Mouse (Mus musculus) hindbrain, embryonic 15.5 days (tissue): ENCODE data around the gene Man1a. TPM values are rescaled to one million over a fixed set of nuclear protein-coding genes. Genes with fewer than 3 reads are reported as not detected.

Experiments used
- ATAC-seq: fragments of 200-750 bp; cut with Nextera tagmentation; 2 replicates; pipeline ENCODE4 v1.8.0; 2017; ENCODE audit warnings: low read depth, moderate number of reproducible peaks, moderate TSS enrichment; ENCODE audit not compliant: low FRiP score
- H3K27ac ChIP-seq: fragments of 300-500 bp; sonication (generic); replicated peaks from 2 replicates; pipeline ENCODE4 v1.5.1; 2015; ENCODE audit warnings: mild to moderate bottlenecking, inconsistent platforms
- H3K27me3 ChIP-seq: fragments of 300-500 bp; sonication (generic); 2 replicates; pipeline ENCODE4 v1.6.1; 2015; ENCODE audit warnings: control low read depth, inconsistent platforms
- H3K36me3 ChIP-seq: fragments of 300-500 bp; sonication (generic); 2 replicates; pipeline ENCODE4 v1.6.1; 2015; ENCODE audit warnings: control low read depth, inconsistent platforms
- H3K4me1 ChIP-seq: fragments of 300-500 bp; sonication (generic); replicated peaks from 2 replicates; pipeline ENCODE4 v1.6.1; 2015; ENCODE audit warnings: control low read depth, inconsistent platforms
- H3K4me2 ChIP-seq: fragments of 300-500 bp; sonication (generic); 2 replicates; pipeline ENCODE4 v1.6.1; 2015; ENCODE audit warnings: moderate library complexity, mild to moderate bottlenecking, inconsistent platforms
- H3K4me3 ChIP-seq: fragments of 300-500 bp; sonication (generic); 2 replicates; pipeline ENCODE4 v1.5.1; 2015; ENCODE audit warnings: mild to moderate bottlenecking, inconsistent platforms
- H3K9ac ChIP-seq: fragments of 300-500 bp; sonication (generic); 2 replicates; pipeline ENCODE4 v1.6.1; 2015; ENCODE audit warnings: inconsistent platforms
- H3K9me3 ChIP-seq: fragments of 300-500 bp; sonication (generic); 2 replicates; pipeline ENCODE4 v1.6.1; 2016; ENCODE audit warnings: control low read depth, inconsistent platforms
- WGBS: fragments of 180-500 bp; shearing (Covaris S2); methylation state at CpG from one replicate; pipeline ENCODE4 v1.1.7; 2015; 5-methylcytosine and 5-hydroxymethylcytosine counted together
- polyA plus RNA-seq: library from polyadenylated mRNA; unstranded; fragments of >200 nt; fragmentation: Nextera tagmentation; extraction: Ambion mirVana; gene quantifications from 2 replicates; pipeline ENCODE4 v1.2.1, GENCODE M21; 2015

Man1a gene
- polyA plus RNA-seq, 1 experiment from 2014 or later = 4.8 TPM

GRCm38 (mm10) chr10:53938199-53938598, 138.2 kb downstream of the Man1a start:
- Histone ChIP-seq H3K9me3 (no peaks in the 10 kb centered on the region), H3K27me3 (no peaks in the 10 kb centered on the region), H3K9ac (no peak overlapping the region), H3K4me2 (no peak overlapping the region), H3K36me3 (no peaks in the 10 kb centered on the region), H3K27ac (no peak overlapping the region), H3K4me1 (no peaks in the 10 kb centered on the region), H3K4me3 (no peak overlapping the region)
- WGBS = 85% methylated on average over 3 of the region's 3 CpGs
- no peak for ATAC-seq

- Histone ChIP-seq H3K27me3 (no peaks in the 10 kb centered on the region), H3K4me2 (no peak overlapping the region), H3K9ac (no peak overlapping the region), H3K4me3 (no peak overlapping the region), H3K9me3 (no peaks in the 10 kb centered on the region), H3K4me1 (no peaks in the 10 kb centered on the region), H3K27ac (no peak overlapping the region), H3K36me3 (no peaks in the 10 kb centered on the region)
- WGBS = 91% methylated on average over 3 of the region's 3 CpGs
- ATAC-seq = no peak
Observed at GRCm38 (mm10) chr10:53936078-53936477, 140.3 kb downstream of the Man1a start.

GRCm38 (mm10) chr10:53929722-53930500, 146.5 kb downstream of the Man1a start:
- no peaks in the 10 kb centered on the region for H3K27me3 ChIP-seq
- no peak overlapping the region for H3K4me3 ChIP-seq
- H3K36me3 ChIP-seq = no peaks in the 10 kb centered on the region
- H3K4me1 ChIP-seq = no peaks in the 10 kb centered on the region
- no peak overlapping the region for H3K4me2 ChIP-seq
- 71% methylated on average over 4 of the region's 4 CpGs for WGBS
- H3K9me3 ChIP-seq = no peaks in the 10 kb centered on the region
- ATAC-seq = no peak
- H3K9ac ChIP-seq = no peak overlapping the region
- H3K27ac ChIP-seq = no peak overlapping the region

GRCm38 (mm10) chr10:53927904-53928303, 148.5 kb downstream of the Man1a start:
- Histone ChIP-seq H3K4me3 (no peak overlapping the region), H3K27ac (no peak overlapping the region), H3K4me1 (no peaks in the 10 kb centered on the region), H3K9me3 (no peaks in the 10 kb centered on the region), H3K36me3 (no peaks in the 10 kb centered on the region), H3K4me2 (no peak overlapping the region), H3K9ac (no peak overlapping the region), H3K27me3 (no peaks in the 10 kb centered on the region)
- no peak for ATAC-seq
- 88% methylated on average over 5 of the region's 5 CpGs for WGBS

GRCm38 (mm10) chr10:53925456-53925855, 151.0 kb downstream of the Man1a start:
- Histone ChIP-seq H3K9me3 (no peaks in the 10 kb centered on the region), H3K4me3 (no peak overlapping the region), H3K4me1 (no peaks in the 10 kb centered on the region), H3K27ac (no peak overlapping the region), H3K27me3 (no peaks in the 10 kb centered on the region), H3K4me2 (no peak overlapping the region), H3K9ac (no peak overlapping the region), H3K36me3 (no peaks in the 10 kb centered on the region)
- ATAC-seq = no peak
- WGBS = 85% methylated on average over 6 of the region's 6 CpGs

- no peaks in the 10 kb centered on the region for H3K9me3 ChIP-seq
- H3K4me2 ChIP-seq = no peak overlapping the region
- no peaks in the 10 kb centered on the region for H3K27me3 ChIP-seq
- no peaks in the 10 kb centered on the region for H3K4me1 ChIP-seq
- no peak for ATAC-seq
- 86% methylated on average over 3 of the region's 3 CpGs for WGBS
- H3K36me3 ChIP-seq = no peaks in the 10 kb centered on the region
- H3K4me3 ChIP-seq = no peak overlapping the region
- no peak overlapping the region for H3K9ac ChIP-seq
- H3K27ac ChIP-seq = no peak overlapping the region
Observed at GRCm38 (mm10) chr10:53922236-53922635, 154.2 kb downstream of the Man1a start.

GRCm38 (mm10) chr10:53917517-53917916, 158.9 kb downstream of the Man1a start:
- ATAC-seq = no peak
- WGBS = 85% methylated on average over 3 of the region's 3 CpGs
- H3K9me3 ChIP-seq = no peaks in the 10 kb centered on the region
- H3K27me3 ChIP-seq = no peaks in the 10 kb centered on the region
- H3K27ac ChIP-seq = no peak overlapping the region
- no peaks in the 10 kb centered on the region for H3K4me1 ChIP-seq
- no peak overlapping the region for H3K9ac ChIP-seq
- no peaks in the 10 kb centered on the region for H3K36me3 ChIP-seq
- no peak overlapping the region for H3K4me3 ChIP-seq
- H3K4me2 ChIP-seq = no peak overlapping the region

- 58% methylated on average over 6 of the region's 6 CpGs for WGBS
- no peak overlapping the region for H3K27ac ChIP-seq
- H3K4me1 ChIP-seq = no peaks in the 10 kb centered on the region
- H3K36me3 ChIP-seq = no peaks in the 10 kb centered on the region
- no peak overlapping the region for H3K4me3 ChIP-seq
- H3K9ac ChIP-seq = no peak overlapping the region
- no peaks in the 10 kb centered on the region for H3K27me3 ChIP-seq
- H3K9me3 ChIP-seq = no peaks in the 10 kb centered on the region
- no peak; the same call in 1 of the 2 replicates for ATAC-seq
- no peak overlapping the region for H3K4me2 ChIP-seq
Observed at GRCm38 (mm10) chr10:53915719-53916118, 160.7 kb downstream of the Man1a start.

- Histone ChIP-seq H3K4me3 (no peak overlapping the region), H3K27me3 (no peaks in the 10 kb centered on the region), H3K4me2 (no peak overlapping the region), H3K9ac (no peak overlapping the region), H3K27ac (no peak overlapping the region; the same call in 1 of the 2 replicates), H3K9me3 (no peaks in the 10 kb centered on the region), H3K4me1 (no peaks in the 10 kb centered on the region), H3K36me3 (no peaks in the 10 kb centered on the region)
- ATAC-seq = no peak
- 76% methylated on average over 8 of the region's 8 CpGs for WGBS
Observed at GRCm38 (mm10) chr10:53914974-53915609, 161.3 kb downstream of the Man1a start.

- no peaks in the 10 kb centered on the region for H3K4me1 ChIP-seq
- no peak overlapping the region for H3K9ac ChIP-seq
- ATAC-seq = no peak
- no peaks in the 10 kb centered on the region for H3K9me3 ChIP-seq
- no peak overlapping the region for H3K27ac ChIP-seq
- 74% methylated on average over 4 of the region's 4 CpGs for WGBS
- H3K36me3 ChIP-seq = no peaks in the 10 kb centered on the region
- H3K27me3 ChIP-seq = no peaks in the 10 kb centered on the region
- H3K4me2 ChIP-seq = no peak overlapping the region
- H3K4me3 ChIP-seq = no peak overlapping the region
Observed at GRCm38 (mm10) chr10:53913546-53914312, 162.7 kb downstream of the Man1a start.

- Histone ChIP-seq H3K27ac (no peak overlapping the region), H3K36me3 (no peaks in the 10 kb centered on the region), H3K4me2 (no peak overlapping the region), H3K27me3 (no peaks in the 10 kb centered on the region), H3K9me3 (no peaks in the 10 kb centered on the region), H3K9ac (no peak overlapping the region), H3K4me1 (no peaks in the 10 kb centered on the region), H3K4me3 (no peak overlapping the region)
- no peak for ATAC-seq
- WGBS = 76% methylated on average over 4 of the region's 4 CpGs
Observed at GRCm38 (mm10) chr10:53889512-53889911, 186.9 kb downstream of the Man1a start.
